Mouse (Mus musculus) heart, postnatal 14 days (tissue): ENCODE measurements around the gene Fbxo31. TPM values are rescaled to one million over a fixed set of nuclear protein-coding genes. Genes with fewer than 3 reads are reported as not detected.

Experiments
- total RNA-seq, 2 experiments: library from RNA; stranded (reverse); gene quantifications; 2 replicates each; pipeline ENCODE4 v1.2.3; 2021

Fbxo31 gene
- total RNA-seq, 2 experiments from 2014 or later = 74.4 to 93.8 TPM

Other genes with a start within 250 kb of the Fbxo31 start
- gene 1700018B08Rik, start 34.5 kb downstream of the Fbxo31 start, total RNA-seq = not detected
- 100 to 1,000 TPM; 215 to 228 TPM for gene Map1lc3b, start 11.6 kb upstream of the Fbxo31 start, total RNA-seq
- 10 to 100 TPM; 33.9 to 38.5 TPM for gene Zcchc14, start 74.1 kb upstream of the Fbxo31 start, total RNA-seq
- not detected for gene Jph3, start 150.8 kb upstream of the Fbxo31 start, total RNA-seq